Mouse (Mus musculus): Measurements from ENCODE around the gene Gpr107. TPM values are rescaled to one million over a fixed set of nuclear protein-coding genes. Genes with fewer than 3 reads are reported as not detected.

Gpr107 gene
- polyA plus RNA-seq (2014; fragmentation: Nextera tagmentation; extraction: Ambion mirVana) = 17.3 and 21.5 TPM in 2 replicates

DNA sequence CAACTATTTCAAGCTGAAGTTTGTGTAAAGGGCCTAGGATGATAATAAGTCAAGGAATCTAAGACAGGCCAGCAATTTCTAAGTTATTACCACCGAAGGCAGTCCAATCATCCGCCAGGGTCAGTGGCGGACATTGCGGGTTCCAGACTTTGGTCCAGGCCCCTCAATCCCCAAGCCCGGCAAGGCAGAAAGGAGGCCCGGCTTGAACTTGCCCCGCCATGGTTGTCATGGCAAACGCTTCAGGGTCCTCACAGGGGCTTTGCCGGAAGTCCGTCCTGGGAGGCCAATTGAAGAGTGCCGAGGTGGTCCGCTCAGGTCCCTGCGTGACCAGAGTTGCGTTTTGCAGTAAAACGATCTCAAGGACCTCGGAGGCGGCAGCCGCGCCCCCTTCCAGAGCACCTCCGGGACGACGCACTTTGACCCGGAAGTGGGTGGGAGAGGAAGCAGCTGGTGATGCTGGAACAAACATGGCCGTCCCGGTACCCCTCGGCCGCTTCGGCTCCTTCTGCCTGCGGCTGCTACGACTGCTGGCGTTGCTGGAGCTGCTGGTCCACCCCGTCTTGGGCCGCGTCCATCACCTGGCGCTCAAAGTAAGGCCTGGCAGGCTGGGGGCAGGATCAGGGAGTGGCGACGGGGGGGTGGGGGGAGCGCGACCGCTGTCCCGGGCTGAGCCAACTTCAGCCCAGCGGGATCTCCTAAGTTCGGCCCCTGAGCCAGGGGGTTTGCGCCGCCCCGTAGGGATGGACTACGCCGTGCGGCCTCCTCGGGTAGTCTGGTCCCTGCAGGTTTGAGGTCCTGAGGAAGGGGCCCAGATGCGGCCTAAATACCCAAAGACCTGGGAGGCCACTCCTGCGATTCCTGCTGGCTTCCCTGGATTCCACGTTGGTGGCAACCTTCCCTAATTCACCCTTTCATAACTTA, at the start of gene Gpr107:
TSS of gene Gpr107 (plus strand) at position 425 of the 921 bp plus-strand sequence.
- Histone ChIP-seq H3K9me3 (ENCODE audit: control insufficient read depth, low read length) (no peaks in the 10 kb centered on the region), H3K9ac (ENCODE audit: low read depth, low read length) (peak within 1 kb of the TSS; percentile 87), H3K36me3 (ENCODE audit: control insufficient read depth, insufficient read depth, low read length) (no peaks in the 10 kb centered on the region), H3K27ac (ENCODE audit: low read depth, low read length) (peak within 1 kb of the TSS; percentile 65; the same call in 1 of the 2 replicates), H3K4me2 (peak within 1 kb of the TSS; percentile 73), H3K4me1 (replicated peaks; ENCODE audit: control insufficient read depth, insufficient read depth, low read length) (peaks cover 20% of the 10 kb centered on the region), H3K4me3 (ENCODE audit: low read depth, low read length) (peak within 1 kb of the TSS; percentile 96), H3K27me3 (replicated peaks; ENCODE audit: control insufficient read depth, insufficient read depth, low read length) (no peaks in the 10 kb centered on the region)
- under 1% methylated on average over 53 of the region's 53 CpGs for WGBS
- ATAC-seq (replicated peaks; ENCODE audit: low FRiP score) (peak; percentile 86), DNase-seq (ENCODE audit: low spot score) (peak; percentile 87)

DNA sequence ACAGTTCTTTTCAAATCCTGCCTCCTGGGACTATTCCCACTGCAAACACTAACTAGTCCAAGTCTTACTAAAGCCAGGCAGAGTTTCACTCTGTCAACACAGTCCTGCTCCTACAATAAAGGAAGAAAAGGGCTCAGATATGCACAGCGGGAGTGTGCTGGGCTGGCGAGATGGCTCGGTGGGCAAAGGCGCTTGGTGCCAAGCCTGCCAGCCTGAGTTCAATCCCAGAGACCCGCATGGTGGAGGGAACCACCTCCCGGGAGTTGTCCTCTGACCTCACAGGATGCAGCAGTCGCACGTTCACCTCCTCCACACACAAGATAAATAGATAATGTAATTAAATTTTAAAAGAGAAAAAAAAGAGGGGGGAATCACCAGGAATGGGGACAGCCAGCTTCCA, 48.8 kb upstream of the Gpr107 start:
- no peak overlapping the region for H3K4me2 ChIP-seq
- no peak overlapping the region for H3K4me3 ChIP-seq (ENCODE audit: low read depth, low read length)
- DNase-seq (ENCODE audit: low spot score) (no peak), ATAC-seq (replicated peaks; ENCODE audit: low FRiP score) (no peak)
- WGBS = 78% methylated on average over 8 of the region's 8 CpGs
- no peak overlapping the region for H3K27ac ChIP-seq (ENCODE audit: low read depth, low read length)
- H3K36me3 ChIP-seq (ENCODE audit: control insufficient read depth, insufficient read depth, low read length) = peaks cover 8% of the 10 kb centered on the region
- H3K4me1 ChIP-seq (replicated peaks; ENCODE audit: control insufficient read depth, insufficient read depth, low read length) = peaks cover 24% of the 10 kb centered on the region
- H3K9ac ChIP-seq (ENCODE audit: low read depth, low read length) = no peak overlapping the region
- H3K9me3 ChIP-seq (ENCODE audit: control insufficient read depth, low read length) = no peaks in the 10 kb centered on the region; the same call in 1 of the 2 replicates
- no peaks in the 10 kb centered on the region for H3K27me3 ChIP-seq (replicated peaks; ENCODE audit: control insufficient read depth, insufficient read depth, low read length)

DNA sequence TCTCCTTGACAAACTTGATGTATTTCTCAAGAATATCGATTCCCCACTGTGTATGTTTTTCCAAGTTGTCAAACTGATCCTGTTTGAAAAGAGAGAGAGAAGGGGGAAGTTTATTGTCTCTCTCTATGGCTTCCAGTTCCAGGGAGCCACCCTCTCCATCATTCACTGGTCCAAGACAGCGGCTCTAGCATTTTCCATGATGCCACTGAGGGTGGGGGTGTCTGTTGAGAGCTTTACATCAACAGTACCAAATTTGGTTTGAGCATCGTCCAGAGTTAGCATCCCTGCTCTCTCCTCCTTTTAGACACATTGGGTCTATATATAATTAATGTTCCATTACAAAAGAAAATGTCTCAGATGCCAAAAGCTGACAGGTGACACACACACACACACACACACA, 46.8 kb upstream of the Gpr107 start:
- no peak overlapping the region for H3K4me3 ChIP-seq (ENCODE audit: low read depth, low read length)
- ATAC-seq (replicated peaks; ENCODE audit: low FRiP score) = no peak
- no peak overlapping the region for H3K9ac ChIP-seq (ENCODE audit: low read depth, low read length)
- peaks cover 42% of the 10 kb centered on the region for H3K4me1 ChIP-seq (replicated peaks; ENCODE audit: control insufficient read depth, insufficient read depth, low read length)
- H3K27me3 ChIP-seq (replicated peaks; ENCODE audit: control insufficient read depth, insufficient read depth, low read length) = no peaks in the 10 kb centered on the region
- no peak overlapping the region for H3K4me2 ChIP-seq
- H3K27ac ChIP-seq (ENCODE audit: low read depth, low read length) = no peak overlapping the region
- peaks cover under 1% of the 10 kb centered on the region; the same call in 1 of the 2 replicates for H3K36me3 ChIP-seq (ENCODE audit: control insufficient read depth, insufficient read depth, low read length)
- no peak for DNase-seq (ENCODE audit: low spot score)
- WGBS = 89% methylated on average over 3 of the region's 3 CpGs
- H3K9me3 ChIP-seq (ENCODE audit: control insufficient read depth, low read length) = no peaks in the 10 kb centered on the region; the same call in 1 of the 2 replicates

DNA sequence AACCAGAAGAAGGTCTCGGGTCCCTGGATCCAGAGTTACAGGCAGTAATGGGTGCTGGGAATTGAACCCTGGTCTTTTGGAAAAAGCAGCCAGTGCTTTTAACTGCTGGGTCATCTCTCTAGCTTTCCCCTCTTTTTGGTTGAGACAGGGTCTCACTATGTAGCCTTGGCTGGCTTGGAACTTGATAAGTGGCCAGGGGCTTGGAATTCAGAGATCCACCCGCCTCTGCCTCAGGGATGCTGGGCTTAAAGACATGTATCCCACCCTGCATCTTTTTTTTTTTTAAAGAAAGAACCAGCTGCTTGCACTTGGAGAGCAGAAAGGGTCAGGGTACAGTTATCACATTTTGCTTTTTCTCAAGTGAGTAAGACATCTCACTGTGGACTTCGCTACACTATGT, 46.1 kb upstream of the Gpr107 start:
- H3K4me2 ChIP-seq = no peak overlapping the region
- no peaks in the 10 kb centered on the region for H3K27me3 ChIP-seq (replicated peaks; ENCODE audit: control insufficient read depth, insufficient read depth, low read length)
- H3K4me3 ChIP-seq (ENCODE audit: low read depth, low read length) = no peak overlapping the region
- no peaks in the 10 kb centered on the region for H3K9me3 ChIP-seq (ENCODE audit: control insufficient read depth, low read length)
- ATAC-seq (replicated peaks; ENCODE audit: low FRiP score) = no peak
- no peak overlapping the region for H3K27ac ChIP-seq (ENCODE audit: low read depth, low read length)
- whole genome bisulfite sequencing = 88% methylated on average over 3 of the region's 3 CpGs
- no peak for DNase-seq (ENCODE audit: low spot score)
- H3K36me3 ChIP-seq (ENCODE audit: control insufficient read depth, insufficient read depth, low read length) = no peaks in the 10 kb centered on the region
- H3K4me1 ChIP-seq (replicated peaks; ENCODE audit: control insufficient read depth, insufficient read depth, low read length) = peaks cover 45% of the 10 kb centered on the region
- H3K9ac ChIP-seq (ENCODE audit: low read depth, low read length) = no peak overlapping the region

DNA sequence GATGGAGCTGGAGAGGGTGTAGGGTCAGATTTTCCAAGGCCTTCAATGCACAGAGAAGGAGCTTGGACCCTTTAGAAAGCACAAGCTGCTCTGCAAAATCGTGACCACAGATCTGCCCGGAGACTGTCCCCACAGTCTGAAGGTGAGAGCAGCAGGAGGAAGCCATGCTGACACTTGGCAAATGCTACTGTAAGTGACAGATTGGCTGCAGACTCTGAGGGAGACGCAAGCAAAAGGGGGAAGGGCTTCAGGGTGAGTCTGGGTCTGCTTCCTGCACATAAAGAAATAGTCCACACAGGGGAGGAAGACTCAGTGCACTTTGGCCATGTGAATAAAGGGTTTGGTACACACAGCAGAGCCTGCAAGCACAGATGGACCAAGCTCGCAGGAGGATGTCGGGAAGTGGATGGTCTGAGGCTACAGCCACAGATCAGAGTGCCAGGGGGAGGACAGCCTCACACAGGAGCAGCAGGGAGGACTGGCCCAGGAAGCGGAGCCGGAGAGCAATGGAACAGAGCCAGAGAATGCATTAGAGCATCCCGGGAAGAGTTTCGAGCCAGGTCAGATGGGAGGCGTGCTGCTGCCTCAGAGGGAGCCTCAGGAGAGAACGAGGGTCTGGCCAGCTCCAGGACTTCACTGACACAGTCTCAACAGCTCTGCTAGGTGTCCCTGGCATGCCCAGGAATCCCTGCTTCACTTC, 45.3 kb upstream of the Gpr107 start:
- Histone ChIP-seq H3K9ac (ENCODE audit: low read depth, low read length) (no peak overlapping the region), H3K4me3 (ENCODE audit: low read depth, low read length) (no peak overlapping the region), H3K4me1 (replicated peaks; ENCODE audit: control insufficient read depth, insufficient read depth, low read length) (peaks cover 41% of the 10 kb centered on the region), H3K36me3 (ENCODE audit: control insufficient read depth, insufficient read depth, low read length) (no peaks in the 10 kb centered on the region), H3K27me3 (replicated peaks; ENCODE audit: control insufficient read depth, insufficient read depth, low read length) (no peaks in the 10 kb centered on the region), H3K27ac (ENCODE audit: low read depth, low read length) (no peak overlapping the region), H3K9me3 (ENCODE audit: control insufficient read depth, low read length) (no peaks in the 10 kb centered on the region), H3K4me2 (no peak overlapping the region)
- DNase-seq (ENCODE audit: low spot score) = no peak
- ATAC-seq (replicated peaks; ENCODE audit: low FRiP score) = no peak
- WGBS = 44% methylated on average over 11 of the region's 11 CpGs

DNA sequence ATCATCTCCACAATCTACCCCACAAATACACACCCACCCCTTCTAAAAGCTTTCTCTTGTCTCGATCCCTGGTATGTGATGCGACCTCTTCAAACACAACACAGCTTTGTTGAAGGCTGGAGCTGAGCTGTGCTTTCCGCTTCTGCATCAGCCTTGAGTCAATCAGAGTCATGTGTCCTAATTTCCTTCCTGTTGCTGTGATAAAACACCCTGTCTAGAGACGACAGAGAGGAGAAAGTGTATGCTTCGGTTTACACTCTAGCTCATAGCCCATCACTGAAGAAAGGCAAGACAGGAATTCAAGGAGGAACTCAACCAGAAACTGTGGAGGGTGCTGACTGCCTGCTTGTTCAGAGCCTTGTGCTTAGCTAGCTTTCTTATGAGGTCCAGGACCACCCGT, 43.9 kb upstream of the Gpr107 start:
- no peak overlapping the region for H3K27ac ChIP-seq (ENCODE audit: low read depth, low read length)
- H3K27me3 ChIP-seq (replicated peaks; ENCODE audit: control insufficient read depth, insufficient read depth, low read length) = no peaks in the 10 kb centered on the region
- no peak overlapping the region for H3K4me3 ChIP-seq (ENCODE audit: low read depth, low read length)
- peaks cover 41% of the 10 kb centered on the region for H3K4me1 ChIP-seq (replicated peaks; ENCODE audit: control insufficient read depth, insufficient read depth, low read length)
- H3K9me3 ChIP-seq (ENCODE audit: control insufficient read depth, low read length) = no peaks in the 10 kb centered on the region
- DNase-seq (ENCODE audit: low spot score) (no peak), ATAC-seq (replicated peaks; ENCODE audit: low FRiP score) (no peak)
- H3K9ac ChIP-seq (ENCODE audit: low read depth, low read length) = no peak overlapping the region
- WGBS = 49% methylated on average over 6 of the region's 6 CpGs
- H3K4me2 ChIP-seq = 0 out of 2 replicates have a peak overlapping the region, but pooled peaks have one; percentile 1
- H3K36me3 ChIP-seq (ENCODE audit: control insufficient read depth, insufficient read depth, low read length) = no peaks in the 10 kb centered on the region

DNA sequence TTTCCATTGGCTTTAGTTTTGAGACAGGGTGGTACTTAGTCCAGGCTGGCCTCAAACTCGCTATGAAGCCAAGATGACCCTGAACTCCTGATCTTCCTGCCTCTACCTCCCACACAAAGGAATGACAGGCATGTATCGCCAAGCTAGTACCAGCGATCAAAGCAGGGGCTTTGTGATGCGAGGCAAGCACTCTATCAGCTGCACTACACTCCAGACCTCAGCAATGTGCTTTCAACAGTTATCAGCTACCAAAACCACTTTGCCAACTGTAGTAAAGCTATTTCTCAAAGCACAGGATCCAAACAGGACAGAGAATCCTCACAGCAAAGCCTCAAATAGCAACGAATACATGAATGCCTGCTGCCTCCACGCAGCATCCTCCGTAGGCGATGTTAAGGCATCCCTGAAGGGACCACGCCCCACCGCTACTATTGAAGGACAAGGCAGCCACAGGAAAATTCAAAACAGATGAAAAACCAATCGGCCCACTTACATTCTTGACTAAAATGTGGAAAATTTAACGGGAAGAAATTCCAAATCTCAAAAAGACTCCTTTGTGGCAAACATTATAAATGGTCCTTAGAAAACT, 42.1 kb upstream of the Gpr107 start:
- Histone ChIP-seq H3K4me1 (replicated peaks; ENCODE audit: control insufficient read depth, insufficient read depth, low read length) (peaks cover 43% of the 10 kb centered on the region), H3K9me3 (ENCODE audit: control insufficient read depth, low read length) (no peaks in the 10 kb centered on the region), H3K27ac (ENCODE audit: low read depth, low read length) (peak overlapping the region; percentile 5; the same call in 1 of the 2 replicates), H3K4me2 (peak overlapping the region; percentile 38; the same call in 1 of the 2 replicates), H3K9ac (ENCODE audit: low read depth, low read length) (no peak overlapping the region), H3K27me3 (replicated peaks; ENCODE audit: control insufficient read depth, insufficient read depth, low read length) (no peaks in the 10 kb centered on the region), H3K4me3 (ENCODE audit: low read depth, low read length) (no peak overlapping the region), H3K36me3 (ENCODE audit: control insufficient read depth, insufficient read depth, low read length) (no peaks in the 10 kb centered on the region)
- WGBS = 46% methylated on average over 12 of the region's 12 CpGs
- DNase-seq (ENCODE audit: low spot score) (no peak), ATAC-seq (replicated peaks; ENCODE audit: low FRiP score) (peak; percentile 47; the same call in 1 of the 2 replicates)

DNA sequence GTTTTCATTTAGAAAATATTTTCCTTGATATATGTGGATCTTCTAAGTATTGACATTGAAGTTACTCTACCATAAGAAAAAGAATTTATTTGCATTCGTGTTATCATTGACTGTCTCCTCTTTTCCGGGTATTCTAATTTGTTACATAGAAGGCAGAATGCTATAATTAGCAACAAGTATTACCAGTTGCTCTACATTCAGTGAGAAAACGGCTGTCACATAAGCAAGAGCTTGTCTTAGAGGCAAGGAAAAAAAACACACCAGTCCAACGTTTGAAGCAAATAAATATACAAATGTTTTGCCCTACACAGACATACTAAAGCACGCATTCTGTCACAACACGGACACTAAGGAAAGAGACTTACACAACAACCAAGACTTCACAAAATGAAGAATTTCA, 40.4 kb upstream of the Gpr107 start:
- WGBS = 78% methylated on average over 6 of the region's 6 CpGs
- H3K4me1 ChIP-seq (replicated peaks; ENCODE audit: control insufficient read depth, insufficient read depth, low read length) = peaks cover 59% of the 10 kb centered on the region

More for the DNA sequence above, 40.4 kb upstream of the Gpr107 start:
- no peaks in the 10 kb centered on the region for H3K9me3 ChIP-seq (ENCODE audit: control insufficient read depth, low read length)
- H3K36me3 ChIP-seq (ENCODE audit: control insufficient read depth, insufficient read depth, low read length) = no peaks in the 10 kb centered on the region
- DNase-seq (ENCODE audit: low spot score) (no peak), ATAC-seq (replicated peaks; ENCODE audit: low FRiP score) (no peak)
- no peak overlapping the region for H3K9ac ChIP-seq (ENCODE audit: low read depth, low read length)
- no peak overlapping the region for H3K4me3 ChIP-seq (ENCODE audit: low read depth, low read length)
- H3K27ac ChIP-seq (ENCODE audit: low read depth, low read length) = no peak overlapping the region
- H3K27me3 ChIP-seq (replicated peaks; ENCODE audit: control insufficient read depth, insufficient read depth, low read length) = no peaks in the 10 kb centered on the region
- H3K4me2 ChIP-seq = no peak overlapping the region
